Mouse (Mus musculus) forebrain, embryonic 14.5 days (tissue): ENCODE results near the gene Ripor3. TPM values are rescaled to one million over a fixed set of nuclear protein-coding genes. Genes with fewer than 3 reads are reported as not detected.

Experiments used
- ATAC-seq: fragments of 200-750 bp; cut with Nextera tagmentation; 2 replicates; pipeline ENCODE4 v1.8.0; 2017; ENCODE audit warnings: mild to moderate bottlenecking, moderate library complexity
- DNase-seq: peaks from one replicate; pipeline ENCODE4 v3.0.0-alpha.2; 2015; ENCODE audit warnings: low spot score
- H3K27ac ChIP-seq: fragments of 300-500 bp; sonication (generic); 2 replicates; pipeline ENCODE4 v1.5.1; 2014; ENCODE audit warnings: low read depth, mild to moderate bottlenecking, control low read depth, low read length, moderate library complexity
- H3K27me3 ChIP-seq: fragments of 300-500 bp; sonication (generic); replicated peaks from 2 replicates; pipeline ENCODE4 v1.6.1; 2014; ENCODE audit warnings: low read length, control low read depth, mixed read lengths; ENCODE audit not compliant: control insufficient read depth, insufficient read depth
- H3K36me3 ChIP-seq: fragments of 300-500 bp; sonication (generic); 2 replicates; pipeline ENCODE4 v1.6.1; 2014; ENCODE audit warnings: low read length, control low read depth; ENCODE audit not compliant: control insufficient read depth, insufficient read depth
- H3K4me1 ChIP-seq: fragments of 300-500 bp; sonication (generic); 2 replicates; pipeline ENCODE4 v1.6.1; 2014; ENCODE audit warnings: antibody characterized with exemption, low read length, control low read depth; ENCODE audit not compliant: control insufficient read depth, insufficient read depth
- H3K4me2 ChIP-seq: fragments of 300-500 bp; sonication (generic); 2 replicates; pipeline ENCODE4 v1.6.1; 2014; ENCODE audit warnings: mild to moderate bottlenecking, control low read depth, low read length
- H3K4me3 ChIP-seq: fragments of 300-500 bp; sonication (generic); 2 replicates; pipeline ENCODE4 v1.5.1; 2014; ENCODE audit warnings: low read depth, low read length, control low read depth
- H3K9ac ChIP-seq: fragments of 300-500 bp; sonication (generic); 2 replicates; pipeline ENCODE4 v1.6.1; 2014; ENCODE audit warnings: mild to moderate bottlenecking, low read length, control low read depth, moderate library complexity
- H3K9me3 ChIP-seq: fragments of 300-500 bp; sonication (generic); replicated peaks from 2 replicates; pipeline ENCODE4 v1.6.1; 2016; ENCODE audit warnings: low read length, control low read depth, mixed read lengths; ENCODE audit not compliant: control insufficient read depth
- WGBS: fragments of 180-500 bp; shearing (Covaris S2); extraction: QIAGEN DNeasy Blood & Tissue Kit; methylation state at CpG from one replicate; pipeline ENCODE4 v1.1.7; 2014; 5-methylcytosine and 5-hydroxymethylcytosine counted together
- polyA plus RNA-seq: library from polyadenylated mRNA; unstranded; fragments of >200 nt; fragmentation: Nextera tagmentation; extraction: Ambion mirVana; gene quantifications from 2 replicates; pipeline ENCODE4 v1.2.1, GENCODE M21; 2014

Ripor3 gene
- polyA plus RNA-seq, 1 experiment from 2014 or later, result 0.22 TPM

DNA sequence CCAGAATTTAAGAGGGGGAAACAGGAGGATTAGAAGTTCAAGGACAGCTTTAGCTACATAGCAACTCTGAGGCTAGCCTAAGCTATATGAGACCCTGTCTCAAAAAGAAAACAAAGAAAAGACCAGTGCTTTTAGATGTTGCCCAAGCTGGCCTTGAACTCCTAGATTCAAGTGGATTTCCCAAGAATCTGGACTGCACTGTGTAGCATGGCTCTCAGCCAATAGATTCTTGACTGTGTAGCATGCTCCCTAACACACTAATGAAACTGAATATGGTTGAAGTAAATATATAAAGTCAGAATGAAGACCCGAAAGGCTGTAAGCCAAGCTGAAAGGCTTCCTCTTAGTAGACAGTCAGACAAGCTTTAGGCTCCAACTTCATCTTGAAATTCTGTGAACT lies 41.7 kb upstream of the Ripor3 start:
- Histone ChIP-seq H3K27ac (no peak overlapping the region), H3K27me3 (peaks cover 31% of the 10 kb centered on the region), H3K4me3 (no peak overlapping the region), H3K4me1 (peaks cover 10% of the 10 kb centered on the region; the same call in 1 of the 2 replicates), H3K9me3 (no peaks in the 10 kb centered on the region), H3K9ac (no peak overlapping the region), H3K36me3 (no peaks in the 10 kb centered on the region), H3K4me2 (no peak overlapping the region)
- no peak for ATAC-seq
- 88% methylated on average over 1 of the region's 1 CpGs for WGBS
- no peak for DNase-seq

DNA sequence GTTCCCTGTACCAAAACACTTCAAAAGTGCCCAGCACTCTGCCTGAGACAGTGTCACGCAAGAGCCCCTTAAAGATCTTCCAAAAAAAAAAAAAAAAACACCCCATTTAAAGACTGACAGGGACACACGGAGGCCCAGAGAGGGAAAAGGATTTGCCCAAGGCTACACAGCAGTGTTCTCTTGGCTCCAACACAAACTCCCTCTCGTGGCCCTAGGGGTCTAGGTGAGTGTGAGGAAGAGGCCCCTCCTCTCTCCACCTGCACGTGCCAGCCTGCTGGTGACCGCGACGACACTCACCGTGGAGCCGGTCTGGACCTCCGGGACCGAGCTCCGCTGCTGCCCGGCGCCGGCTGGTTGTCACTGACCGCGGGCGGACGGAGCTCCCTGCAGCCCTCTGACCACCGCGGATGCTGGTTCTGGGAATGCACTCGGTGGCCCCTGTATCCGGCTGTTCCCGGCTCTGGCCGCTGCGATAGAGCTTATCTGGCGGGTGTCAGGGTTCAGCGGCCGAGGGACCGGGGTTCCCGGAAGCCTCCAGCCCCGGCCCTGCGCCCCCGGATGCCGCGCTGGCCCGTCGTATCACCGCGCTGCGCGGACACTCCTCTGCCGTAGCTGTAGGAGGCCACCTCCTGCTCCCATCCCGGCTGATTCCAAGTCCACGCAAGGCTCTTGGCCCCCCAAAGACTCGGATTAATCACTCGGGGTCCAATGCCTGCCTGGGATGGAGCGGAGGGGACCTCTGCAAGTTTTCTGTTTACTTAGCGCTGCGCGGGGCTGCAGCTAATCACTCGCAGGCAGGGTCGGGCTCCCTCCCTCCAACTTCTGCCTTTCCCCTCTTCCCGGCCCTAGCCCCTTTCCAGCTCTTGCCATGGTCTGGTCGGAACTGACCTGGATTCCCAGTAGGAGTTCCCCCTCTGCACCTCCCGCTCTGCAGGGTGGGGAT lies 39.9 kb upstream of the Ripor3 start:
- Histone ChIP-seq H3K4me3 (peak overlapping the region; percentile 32), H3K27me3 (peaks cover 31% of the 10 kb centered on the region), H3K9ac (peak overlapping the region; percentile 58), H3K4me1 (peaks cover 13% of the 10 kb centered on the region; the same call in 1 of the 2 replicates), H3K4me2 (peak overlapping the region; percentile 73), H3K9me3 (no peaks in the 10 kb centered on the region), H3K36me3 (no peaks in the 10 kb centered on the region), H3K27ac (no peak overlapping the region)
- under 1% methylated on average over 56 of the region's 56 CpGs for WGBS
- no peak for ATAC-seq
- DNase-seq, result no peak

DNA sequence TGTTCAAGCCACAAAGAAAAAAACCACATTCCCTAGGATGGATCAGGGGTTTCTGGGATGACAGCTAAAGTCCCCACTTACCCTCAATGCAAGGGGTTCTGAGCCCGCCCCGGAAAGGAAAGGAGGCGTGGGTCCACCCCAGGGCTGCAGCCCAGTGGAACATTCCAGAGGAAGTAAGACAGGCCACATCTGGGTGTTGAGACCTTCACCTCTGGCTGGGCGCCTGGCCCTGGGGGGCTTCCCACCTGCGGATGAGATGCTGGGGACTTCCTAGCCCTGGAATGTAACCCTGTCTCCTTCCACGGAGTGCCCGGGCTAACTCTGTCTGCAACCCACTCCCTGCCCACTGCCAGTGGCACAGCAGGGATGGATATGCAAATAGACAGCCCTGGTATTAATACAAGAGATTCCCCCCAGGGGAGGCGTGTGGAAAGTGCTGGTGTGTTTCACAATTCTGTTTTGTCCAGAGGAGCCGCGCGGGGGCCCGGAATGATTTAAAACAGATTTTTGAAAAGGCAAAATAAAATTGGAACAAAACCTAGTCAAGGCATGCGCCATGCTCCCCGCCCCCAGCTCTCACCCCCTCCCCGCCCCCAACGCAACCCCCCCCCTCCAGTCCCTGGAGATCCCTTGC lies 38.7 kb upstream of the Ripor3 start:
- no peak overlapping the region for H3K4me3 ChIP-seq
- no peak overlapping the region for H3K27ac ChIP-seq
- peaks cover 31% of the 10 kb centered on the region for H3K27me3 ChIP-seq

DNA sequence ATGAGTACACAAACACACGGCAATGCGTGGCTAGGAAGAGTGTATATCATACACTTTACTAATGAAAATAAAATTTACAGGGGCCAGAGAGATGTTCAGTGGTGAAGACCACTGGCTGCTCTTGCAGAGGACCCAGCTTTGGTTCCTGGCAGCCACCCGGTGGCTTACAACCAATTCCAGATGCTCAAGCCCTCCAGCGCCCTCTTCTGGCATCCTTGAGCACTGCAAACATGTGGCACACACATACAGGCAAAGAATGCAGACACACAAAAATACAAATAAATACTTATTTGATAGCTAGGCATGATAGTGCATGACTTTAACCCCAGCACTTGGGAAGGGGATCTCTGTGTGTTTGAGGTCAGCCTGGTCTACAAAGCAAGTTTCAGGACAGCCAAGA lies 36.0 kb upstream of the Ripor3 start:
- no peak for ATAC-seq
- H3K4me3 ChIP-seq, result no peak overlapping the region
- peaks cover 13% of the 10 kb centered on the region; the same call in 1 of the 2 replicates for H3K4me1 ChIP-seq
- no peak overlapping the region for H3K4me2 ChIP-seq
- no peaks in the 10 kb centered on the region for H3K36me3 ChIP-seq
- WGBS, result 75% methylated on average over 4 of the region's 4 CpGs
- H3K27me3 ChIP-seq, result peaks cover 26% of the 10 kb centered on the region
- DNase-seq, result no peak
- no peaks in the 10 kb centered on the region for H3K9me3 ChIP-seq
- no peak overlapping the region for H3K9ac ChIP-seq
- no peak overlapping the region; the same call in 1 of the 2 replicates for H3K27ac ChIP-seq

More for the DNA sequence above, 38.7 kb upstream of the Ripor3 start:
- WGBS, result 15% methylated on average over 16 of the region's 16 CpGs
- H3K9ac ChIP-seq, result no peak overlapping the region
- peaks cover 13% of the 10 kb centered on the region; the same call in 1 of the 2 replicates for H3K4me1 ChIP-seq
- no peak for ATAC-seq
- H3K4me2 ChIP-seq, result 0 out of 2 replicates have a peak overlapping the region, but pooled peaks have one; percentile 9
- H3K9me3 ChIP-seq, result no peaks in the 10 kb centered on the region
- no peaks in the 10 kb centered on the region for H3K36me3 ChIP-seq
- DNase-seq, result no peak

DNA sequence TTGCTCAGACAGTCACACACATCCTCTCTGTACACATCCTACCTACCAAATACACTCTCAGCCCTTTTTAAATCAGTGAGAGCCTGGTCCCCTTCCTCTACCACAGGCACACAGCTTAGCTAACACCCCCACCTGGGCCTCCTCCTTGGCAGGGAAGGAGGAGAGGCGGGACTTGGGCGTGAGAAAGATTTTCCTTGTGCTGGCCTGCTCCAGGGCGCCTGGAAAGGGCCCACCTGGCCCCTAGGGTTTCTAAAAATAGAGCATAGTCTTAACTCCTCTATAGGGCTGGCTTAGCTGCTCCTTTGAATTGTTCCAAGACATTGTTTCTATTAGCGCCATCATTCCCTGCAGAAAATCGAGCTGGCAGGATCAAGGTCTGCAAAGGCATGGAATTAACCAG lies 35.4 kb upstream of the Ripor3 start:
- H3K27ac ChIP-seq, result no peak overlapping the region; the same call in 1 of the 2 replicates
- no peak overlapping the region for H3K4me3 ChIP-seq
- H3K27me3 ChIP-seq, result peaks cover 20% of the 10 kb centered on the region
- ATAC-seq (0 out of 2 replicates have a peak, but pooled peaks have one; percentile 23), DNase-seq (peak; percentile 55)
- H3K36me3 ChIP-seq, result no peaks in the 10 kb centered on the region
- 9% methylated on average over 5 of the region's 5 CpGs for WGBS
- no peaks in the 10 kb centered on the region for H3K9me3 ChIP-seq
- peaks cover 13% of the 10 kb centered on the region; the same call in 1 of the 2 replicates for H3K4me1 ChIP-seq
- no peak overlapping the region for H3K4me2 ChIP-seq
- no peak overlapping the region for H3K9ac ChIP-seq

DNA sequence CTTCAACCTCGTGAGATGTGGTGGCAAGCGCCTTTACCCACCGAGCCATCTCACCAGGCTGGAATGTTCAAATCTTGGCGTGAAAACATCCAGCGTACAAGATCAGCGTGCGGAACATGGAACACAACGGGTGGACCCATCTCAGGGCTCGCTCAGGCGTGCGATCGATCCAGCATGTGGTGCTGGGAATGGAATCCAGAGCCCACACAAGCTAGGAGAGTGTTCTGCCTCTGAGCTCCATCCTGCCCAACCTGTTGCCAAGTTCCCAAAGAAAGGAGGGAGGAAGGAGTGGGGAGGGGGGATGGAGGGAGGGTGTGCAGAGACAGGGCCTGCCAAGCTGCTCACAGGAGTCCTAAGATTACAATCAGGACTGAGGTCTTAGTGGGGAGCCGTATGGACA lies 34.9 kb upstream of the Ripor3 start:
- 51% methylated on average over 13 of the region's 13 CpGs for WGBS
- no peak overlapping the region for H3K4me2 ChIP-seq
- no peak for DNase-seq
- H3K27me3 ChIP-seq, result peaks cover 16% of the 10 kb centered on the region; the same call in 1 of the 2 replicates
- H3K36me3 ChIP-seq, result no peaks in the 10 kb centered on the region
- H3K9ac ChIP-seq, result no peak overlapping the region
- H3K4me3 ChIP-seq, result no peak overlapping the region
- no peak for ATAC-seq
- H3K27ac ChIP-seq, result no peak overlapping the region
- peaks cover 9% of the 10 kb centered on the region; the same call in 1 of the 2 replicates for H3K4me1 ChIP-seq
- H3K9me3 ChIP-seq, result no peaks in the 10 kb centered on the region

DNA sequence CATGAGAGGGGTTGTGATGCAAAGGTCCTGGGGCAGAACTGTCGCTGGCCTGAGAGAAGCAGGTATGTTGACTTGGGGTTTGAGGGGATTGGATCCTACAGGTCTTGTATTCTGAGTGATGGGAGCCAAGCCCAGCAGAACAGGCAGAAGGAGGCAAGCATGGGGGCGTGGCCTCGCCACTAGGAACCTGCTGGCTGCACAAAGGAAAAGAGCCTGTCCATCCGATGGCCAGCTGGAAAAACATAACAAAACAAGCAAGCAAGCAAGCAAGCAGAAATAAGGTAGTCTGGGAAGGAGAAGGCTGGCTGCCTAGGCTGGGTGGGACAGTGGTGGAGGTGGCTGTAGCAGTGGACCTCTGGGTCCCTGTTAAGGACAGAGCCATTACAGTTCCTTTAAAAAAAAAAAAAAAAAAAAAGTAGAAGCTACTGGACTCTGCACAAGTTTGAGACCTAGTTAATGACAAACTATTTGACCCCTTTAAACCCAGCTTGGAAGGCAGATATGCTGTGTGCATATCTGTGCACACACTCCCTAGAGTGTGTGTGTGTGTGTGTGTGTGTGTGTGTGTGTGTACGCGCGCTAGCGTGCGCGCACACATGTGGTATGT lies 34.4 kb upstream of the Ripor3 start:
- no peak overlapping the region for H3K4me2 ChIP-seq
- no peak overlapping the region for H3K4me3 ChIP-seq
- ATAC-seq (no peak), DNase-seq (no peak)
- peaks cover 10% of the 10 kb centered on the region; the same call in 1 of the 2 replicates for H3K27me3 ChIP-seq
- no peak overlapping the region for H3K27ac ChIP-seq
- H3K4me1 ChIP-seq, result peaks cover 5% of the 10 kb centered on the region; the same call in 1 of the 2 replicates
- H3K36me3 ChIP-seq, result no peaks in the 10 kb centered on the region
- H3K9me3 ChIP-seq, result no peaks in the 10 kb centered on the region
- WGBS, result 78% methylated on average over 10 of the region's 10 CpGs
- no peak overlapping the region for H3K9ac ChIP-seq

DNA sequence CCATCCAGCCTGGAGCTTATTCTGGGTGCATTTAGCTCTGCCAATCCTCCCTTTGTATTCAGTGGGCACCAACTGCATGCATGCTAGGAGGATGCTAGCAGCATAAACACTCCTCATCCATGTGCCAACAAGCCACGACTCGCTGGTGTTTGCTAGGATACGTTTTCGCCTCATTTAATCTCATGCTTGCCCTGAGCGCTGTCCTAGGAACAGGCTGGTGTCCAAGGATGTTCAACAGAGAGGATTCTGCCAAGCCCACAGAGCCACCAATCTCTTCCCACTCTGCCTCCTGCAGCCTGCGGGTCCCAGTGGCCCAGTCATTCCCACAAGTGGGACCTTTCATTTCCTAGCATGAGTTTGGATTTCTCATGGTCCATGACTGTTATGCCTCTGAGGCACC lies 31.6 kb upstream of the Ripor3 start:
- ATAC-seq (no peak), DNase-seq (peak; percentile 69)

More for the DNA sequence above, 31.6 kb upstream of the Ripor3 start:
- Histone ChIP-seq H3K4me1 (peaks cover 3% of the 10 kb centered on the region; the same call in 1 of the 2 replicates), H3K36me3 (no peaks in the 10 kb centered on the region), H3K9ac (no peak overlapping the region), H3K9me3 (no peaks in the 10 kb centered on the region), H3K4me2 (no peak overlapping the region), H3K27ac (no peak overlapping the region), H3K27me3 (no peaks in the 10 kb centered on the region), H3K4me3 (no peak overlapping the region)
- 51% methylated on average over 6 of the region's 6 CpGs for WGBS
